Mouse (Mus musculus): Measurements from ENCODE around the gene Slc6a3. TPM values are rescaled to one million over a fixed set of nuclear protein-coding genes. Genes with fewer than 3 reads are reported as not detected.

Slc6a3 gene
- polyA plus RNA-seq, 1 experiment from 2014 or later, result 0.04 TPM

GRCm38 (mm10) chr13:73596276-73596675 lies 59.7 kb downstream of the Slc6a3 start:
- Histone ChIP-seq H3K9me3 (replicated peaks) (no peaks in the 10 kb centered on the region), H3K4me2 (no peak overlapping the region), H3K36me3 (ENCODE audit: poor library complexity, severe bottlenecking) (no peaks in the 10 kb centered on the region), H3K4me1 (no peaks in the 10 kb centered on the region), H3K4me3 (no peak overlapping the region), H3K27ac (no peak overlapping the region), H3K9ac (no peak overlapping the region), H3K27me3 (peaks cover 10% of the 10 kb centered on the region; the same call in 1 of the 2 replicates)
- 82% methylated on average over 4 of the region's 4 CpGs for WGBS
- ATAC-seq, result no peak

DNA sequence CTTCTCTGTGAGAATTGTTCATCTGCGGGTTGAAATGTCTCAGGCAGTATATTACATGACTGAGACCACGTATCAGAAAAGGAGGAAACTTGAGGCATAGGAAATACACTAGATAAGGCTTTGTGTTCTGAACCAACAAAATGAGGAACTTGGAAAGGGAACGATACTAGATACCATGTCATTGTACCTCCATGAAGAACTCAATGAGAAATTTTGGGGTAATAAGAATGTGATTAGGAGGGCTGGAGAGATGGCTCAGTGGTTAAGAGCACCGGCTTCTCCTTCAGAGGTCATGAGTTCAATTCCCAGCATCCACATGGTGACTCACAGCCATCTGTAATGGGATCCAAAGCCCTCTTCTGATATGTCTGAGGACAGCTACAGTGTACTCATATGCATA lies 63.7 kb downstream of the Slc6a3 start:
- H3K9me3 ChIP-seq (replicated peaks), result no peaks in the 10 kb centered on the region
- H3K4me2 ChIP-seq, result no peak overlapping the region
- H3K9ac ChIP-seq, result no peak overlapping the region
- no peak for ATAC-seq
- no peak overlapping the region for H3K4me3 ChIP-seq
- H3K36me3 ChIP-seq (ENCODE audit: poor library complexity, severe bottlenecking), result no peaks in the 10 kb centered on the region
- H3K4me1 ChIP-seq, result peaks cover 17% of the 10 kb centered on the region
- H3K27ac ChIP-seq, result no peak overlapping the region
- 79% methylated on average over 4 of the region's 4 CpGs for WGBS
- H3K27me3 ChIP-seq, result peaks cover 7% of the 10 kb centered on the region; the same call in 1 of the 2 replicates

DNA sequence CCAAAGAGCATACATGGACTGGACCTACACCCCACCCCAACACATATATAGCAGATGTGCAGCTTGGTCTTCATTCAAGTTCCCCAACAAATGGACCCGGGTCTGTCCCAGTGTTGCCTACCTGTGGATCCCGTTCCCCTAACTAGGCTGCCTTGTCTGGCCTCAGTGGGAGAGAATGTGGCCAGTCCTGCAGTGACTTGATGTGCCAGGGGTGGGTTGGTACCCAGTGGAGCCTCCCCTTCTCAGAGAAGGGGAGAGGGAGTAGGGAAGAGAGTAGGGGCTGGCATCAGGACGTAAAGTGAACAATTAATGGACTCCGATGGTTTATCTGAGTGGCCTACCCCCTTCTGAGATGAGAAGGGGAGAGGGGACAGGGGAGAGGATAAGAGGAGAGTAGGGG lies 66.5 kb downstream of the Slc6a3 start:
- Histone ChIP-seq H3K4me1 (peaks cover 19% of the 10 kb centered on the region), H3K4me2 (peak overlapping the region; percentile 87), H3K9me3 (replicated peaks) (no peaks in the 10 kb centered on the region), H3K27ac (no peak overlapping the region), H3K27me3 (no peaks in the 10 kb centered on the region), H3K9ac (peak overlapping the region; percentile 85), H3K36me3 (ENCODE audit: poor library complexity, severe bottlenecking) (peaks cover 25% of the 10 kb centered on the region), H3K4me3 (peak overlapping the region; percentile 77)
- ATAC-seq, result no peak
- WGBS, result 46% methylated on average over 4 of the region's 4 CpGs

- peak within 1 kb of the TSS; percentile 87 for H3K4me2 ChIP-seq
- peaks cover 31% of the 10 kb centered on the region for H3K36me3 ChIP-seq (ENCODE audit: poor library complexity, severe bottlenecking)
- H3K27me3 ChIP-seq, result no peaks in the 10 kb centered on the region
- H3K4me1 ChIP-seq, result peaks cover 19% of the 10 kb centered on the region
- no peaks in the 10 kb centered on the region for H3K9me3 ChIP-seq (replicated peaks)
- peak within 1 kb of the TSS; percentile 85 for H3K9ac ChIP-seq
- H3K4me3 ChIP-seq, result peak within 1 kb of the TSS; percentile 77
- peak; percentile 99 for ATAC-seq
- H3K27ac ChIP-seq, result peak within 1 kb of the TSS; percentile 40
- under 1% methylated on average over 33 of the region's 53 CpGs for WGBS
Measured at GRCm38 (mm10) chr13:73603522-73604155, 67.1 kb downstream of the Slc6a3 start, which contains the start of gene Clptm1l. Gene Clptm1l, plus strand, starts transcription at chr13:73604006.

- peaks cover 38% of the 10 kb centered on the region for H3K36me3 ChIP-seq (ENCODE audit: poor library complexity, severe bottlenecking)
- peak overlapping the region; percentile 77 for H3K4me3 ChIP-seq
- no peak overlapping the region; the same call in 1 of the 2 replicates for H3K27ac ChIP-seq
- no peaks in the 10 kb centered on the region for H3K9me3 ChIP-seq (replicated peaks)
- ATAC-seq, result peak; percentile 84
- peak overlapping the region; percentile 85 for H3K9ac ChIP-seq
- H3K4me2 ChIP-seq, result peak overlapping the region; percentile 87
- peaks cover 19% of the 10 kb centered on the region for H3K4me1 ChIP-seq
- WGBS, result 4% methylated on average over 32 of the region's 39 CpGs
- H3K27me3 ChIP-seq, result no peaks in the 10 kb centered on the region
Measured at GRCm38 (mm10) chr13:73604156-73604957, 67.8 kb downstream of the Slc6a3 start.

GRCm38 (mm10) chr13:73618406-73618805 lies 81.9 kb downstream of the Slc6a3 start:
- Histone ChIP-seq H3K36me3 (ENCODE audit: poor library complexity, severe bottlenecking) (peaks cover 92% of the 10 kb centered on the region), H3K27me3 (no peaks in the 10 kb centered on the region), H3K4me2 (no peak overlapping the region), H3K4me1 (no peaks in the 10 kb centered on the region), H3K27ac (no peak overlapping the region), H3K9ac (no peak overlapping the region), H3K9me3 (replicated peaks) (no peaks in the 10 kb centered on the region), H3K4me3 (no peak overlapping the region)
- ATAC-seq, result no peak
- 94% methylated on average over 5 of the region's 5 CpGs for WGBS

DNA sequence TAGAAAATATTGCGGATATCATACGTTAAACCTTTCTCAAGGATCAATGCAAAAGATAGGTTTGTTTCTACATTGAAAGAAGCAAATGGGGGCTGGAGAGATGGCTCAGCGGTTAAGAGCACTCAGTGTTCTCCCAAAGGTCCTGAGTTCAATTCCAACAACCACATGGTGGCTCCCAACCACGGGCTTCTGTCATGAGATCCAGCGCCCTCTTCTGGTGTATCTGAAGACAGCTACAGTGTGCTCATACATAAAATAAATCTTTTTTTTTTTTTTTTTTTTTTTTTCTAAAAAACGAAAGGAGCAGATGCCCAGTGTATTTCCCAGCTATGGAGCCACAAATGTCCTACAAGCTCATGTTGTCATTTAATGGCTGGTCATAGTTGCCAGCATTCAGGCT lies 84.1 kb downstream of the Slc6a3 start:
- Histone ChIP-seq H3K4me1 (no peaks in the 10 kb centered on the region), H3K4me2 (no peak overlapping the region), H3K9ac (no peak overlapping the region), H3K27ac (no peak overlapping the region), H3K4me3 (no peak overlapping the region), H3K9me3 (replicated peaks) (no peaks in the 10 kb centered on the region), H3K36me3 (ENCODE audit: poor library complexity, severe bottlenecking) (peaks cover 70% of the 10 kb centered on the region), H3K27me3 (no peaks in the 10 kb centered on the region)
- 67% methylated on average over 6 of the region's 6 CpGs for WGBS
- ATAC-seq, result no peak

DNA sequence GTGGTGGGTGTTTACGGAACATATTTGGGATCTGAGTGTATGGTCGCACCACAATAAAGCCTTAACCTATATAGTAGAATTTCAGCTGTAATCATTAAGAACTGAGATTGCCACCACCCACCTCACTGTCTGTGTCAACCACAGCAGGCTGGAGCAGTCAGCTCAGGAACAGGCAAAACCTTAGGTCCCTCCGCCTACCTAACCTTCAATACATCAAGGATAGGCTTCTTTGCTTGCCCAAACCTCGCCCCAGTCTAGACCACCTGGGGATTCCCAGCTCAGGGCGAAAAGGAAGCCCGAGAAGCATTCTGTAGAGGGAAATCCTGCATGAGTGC lies 89.8 kb downstream of the Slc6a3 start:
- 41% methylated on average over 6 of the region's 6 CpGs for WGBS
- H3K4me1 ChIP-seq, result peaks cover 36% of the 10 kb centered on the region
- H3K27ac ChIP-seq, result no peak overlapping the region
- H3K36me3 ChIP-seq (ENCODE audit: poor library complexity, severe bottlenecking), result peaks cover 14% of the 10 kb centered on the region
- peak overlapping the region; percentile 55 for H3K4me3 ChIP-seq
- no peaks in the 10 kb centered on the region for H3K9me3 ChIP-seq (replicated peaks)
- peak overlapping the region; percentile 76 for H3K4me2 ChIP-seq
- ATAC-seq, result peak; percentile 48
- H3K27me3 ChIP-seq, result no peaks in the 10 kb centered on the region
- peak overlapping the region; percentile 76 for H3K9ac ChIP-seq

- H3K9ac ChIP-seq, result peak within 1 kb of the TSS; percentile 76
- H3K4me2 ChIP-seq, result peak within 1 kb of the TSS; percentile 76
- H3K36me3 ChIP-seq (ENCODE audit: poor library complexity, severe bottlenecking), result peaks cover 8% of the 10 kb centered on the region
- H3K9me3 ChIP-seq (replicated peaks), result no peaks in the 10 kb centered on the region
- no peak within 1 kb of the TSS for H3K27ac ChIP-seq
- H3K27me3 ChIP-seq, result no peaks in the 10 kb centered on the region
- peak; percentile 88 for ATAC-seq
- peak within 1 kb of the TSS; percentile 55 for H3K4me3 ChIP-seq
- WGBS, result 8% methylated on average over 47 of the region's 47 CpGs
- peaks cover 36% of the 10 kb centered on the region for H3K4me1 ChIP-seq
Measured at GRCm38 (mm10) chr13:73626745-73627549, 90.4 kb downstream of the Slc6a3 start, which contains the start of gene Tert. Gene Tert, plus strand, starts transcription at chr13:73626911.
